Mouse (Mus musculus): ENCODE data around the gene 4930558C23Rik. TPM values are rescaled to one million over a fixed set of nuclear protein-coding genes. Genes with fewer than 3 reads are reported as not detected.

4930558C23Rik gene
- polyA plus RNA-seq (2014; fragmentation: Illumina TruSeq; extraction: RNeasy Lipid Tissue Mini Kit (QIAGEN cat#74804); ENCODE audit: low replicate concordance) = not detected

DNA sequence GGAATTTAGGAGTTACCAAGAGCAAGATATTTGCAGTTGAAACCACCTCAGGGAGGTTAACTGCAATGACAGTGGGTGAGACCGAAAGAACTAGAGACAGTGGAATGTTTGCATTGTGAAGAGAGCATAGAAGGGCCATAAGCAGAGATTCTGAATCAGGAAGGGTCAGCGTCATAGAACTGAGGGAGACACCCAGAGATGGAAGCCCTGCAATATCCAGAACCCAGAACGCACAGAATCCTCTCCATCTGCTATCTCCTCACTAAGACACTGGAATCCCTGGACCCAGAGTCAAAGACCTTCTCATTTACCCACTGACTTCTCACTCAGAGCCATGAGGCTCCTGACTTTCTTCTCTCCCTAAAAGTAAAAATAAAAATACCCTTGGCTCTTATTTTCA is at the start of gene 4930558C23Rik:
4930558C23Rik (minus strand) TSS at position 101 of the 400 bp plus-strand sequence.

DNA sequence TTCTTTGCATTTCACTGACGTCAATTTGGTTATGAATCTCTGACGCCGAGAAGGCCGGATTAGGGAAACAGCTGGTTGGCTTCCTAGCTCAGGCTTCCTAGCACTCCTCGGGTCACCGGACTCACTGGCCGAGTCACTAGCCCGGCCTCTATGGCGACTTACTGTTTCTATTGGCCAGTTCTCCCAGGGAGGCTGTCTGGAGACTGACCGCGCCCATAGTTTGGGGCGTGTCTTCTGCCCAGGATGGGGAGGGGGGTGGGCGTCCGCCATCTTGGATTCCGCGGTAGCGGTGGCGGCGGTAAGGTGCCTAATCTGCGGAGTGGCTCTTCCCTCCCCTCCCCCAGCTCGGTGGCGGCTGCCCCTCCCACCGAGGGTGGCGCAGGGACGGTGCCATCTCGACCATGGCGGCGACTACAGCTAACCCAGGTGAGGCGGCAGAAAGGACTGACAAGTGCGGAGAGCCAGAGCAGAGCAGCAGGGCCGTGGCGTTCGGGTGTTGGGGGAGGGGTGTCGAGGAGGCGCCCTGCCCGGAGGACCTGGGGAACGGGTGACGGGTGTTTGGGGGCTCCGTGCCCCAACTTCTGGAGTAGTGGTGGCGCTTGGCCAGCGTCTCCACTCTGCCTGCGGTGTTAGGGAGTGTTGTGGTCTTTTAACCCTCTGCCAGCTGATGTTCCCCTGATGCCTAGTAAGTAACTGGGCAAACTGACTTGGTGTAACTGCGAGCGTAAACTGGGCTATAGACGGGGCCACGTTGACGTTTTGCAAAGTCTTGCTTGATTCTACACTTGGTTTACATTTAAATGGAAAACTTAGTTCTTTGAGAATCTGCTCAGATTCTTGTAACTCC is 31.7 kb upstream of the 4930558C23Rik start, which contains the start of gene Arnt:
Arnt (plus strand) TSS at position 253 of the 847 bp plus-strand sequence.

DNA sequence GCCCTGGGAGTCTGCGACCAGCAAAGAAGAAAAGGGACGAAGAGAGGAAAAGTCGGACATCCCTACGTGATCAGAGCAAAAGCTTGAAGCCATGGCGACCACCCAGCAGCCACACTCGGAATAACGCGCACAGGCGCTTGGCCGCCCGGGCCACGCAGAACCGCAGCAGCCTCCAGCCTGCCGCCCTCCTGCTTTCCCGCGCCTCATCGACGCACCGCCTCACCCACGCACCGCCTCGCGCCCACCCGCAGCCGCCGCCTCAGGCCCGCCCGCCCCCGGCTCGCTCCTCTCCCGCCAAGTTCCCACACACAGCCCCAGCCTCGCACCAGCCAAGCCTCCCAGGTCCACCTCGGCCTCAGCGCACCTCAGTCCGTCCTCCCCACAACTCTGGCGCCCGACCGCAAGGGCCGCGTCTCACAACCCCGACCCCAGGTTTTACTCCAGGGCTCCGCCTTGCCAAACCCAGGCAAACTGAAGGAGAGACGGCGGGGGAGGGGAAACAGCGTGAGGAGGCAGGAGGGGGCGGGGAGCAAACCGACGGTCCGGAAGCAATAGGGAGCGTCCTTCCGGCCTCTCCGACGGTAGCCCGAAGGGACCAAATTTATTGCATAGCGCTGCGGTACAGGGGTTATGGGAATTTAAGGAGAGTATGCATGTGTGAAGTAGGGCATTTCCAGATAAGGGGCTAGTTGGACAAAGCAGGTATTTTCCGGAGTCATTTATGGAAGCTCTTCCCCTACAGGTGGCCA is 45.8 kb downstream of the 4930558C23Rik start, which contains the start of gene Setdb1:
Setdb1 (minus strand) TSS at position 502 of the 749 bp plus-strand sequence.

Other genes starting within 250 kb of the 4930558C23Rik start
- gene Sema6c, start 242.4 kb downstream of the 4930558C23Rik start, polyA plus RNA-seq (2014; fragmentation: Illumina TruSeq; extraction: RNeasy Lipid Tissue Mini Kit (QIAGEN cat#74804); ENCODE audit: low replicate concordance) = not detected
- 28.0 TPM for gene Gabpb2, start 184.9 kb downstream of the 4930558C23Rik start, polyA plus RNA-seq (2014; fragmentation: Illumina TruSeq; extraction: RNeasy Lipid Tissue Mini Kit (QIAGEN cat#74804); ENCODE audit: low replicate concordance)
- 14.9 TPM for gene Cdc42se1, start 174.1 kb downstream of the 4930558C23Rik start, polyA plus RNA-seq (2014; fragmentation: Illumina TruSeq; extraction: RNeasy Lipid Tissue Mini Kit (QIAGEN cat#74804); ENCODE audit: low replicate concordance)
- 47.6 TPM for gene Mllt11, start 170.7 kb downstream of the 4930558C23Rik start, polyA plus RNA-seq (2014; fragmentation: Illumina TruSeq; extraction: RNeasy Lipid Tissue Mini Kit (QIAGEN cat#74804); ENCODE audit: low replicate concordance)
- gene Gm128, start 161.2 kb downstream of the 4930558C23Rik start, polyA plus RNA-seq (2014; fragmentation: Illumina TruSeq; extraction: RNeasy Lipid Tissue Mini Kit (QIAGEN cat#74804); ENCODE audit: low replicate concordance) = not detected
- not detected for gene Bnipl, start 151.6 kb downstream of the 4930558C23Rik start, polyA plus RNA-seq (2014; fragmentation: Illumina TruSeq; extraction: RNeasy Lipid Tissue Mini Kit (QIAGEN cat#74804); ENCODE audit: low replicate concordance)
- 44.0 TPM for gene Mindy1, start 121.5 kb downstream of the 4930558C23Rik start, polyA plus RNA-seq (2014; fragmentation: Illumina TruSeq; extraction: RNeasy Lipid Tissue Mini Kit (QIAGEN cat#74804); ENCODE audit: low replicate concordance)
- 4.0 TPM for gene Prune1, start 120.8 kb downstream of the 4930558C23Rik start, polyA plus RNA-seq (2014; fragmentation: Illumina TruSeq; extraction: RNeasy Lipid Tissue Mini Kit (QIAGEN cat#74804); ENCODE audit: low replicate concordance)
- gene Anxa9, start 95.7 kb downstream of the 4930558C23Rik start, polyA plus RNA-seq (2014; fragmentation: Illumina TruSeq; extraction: RNeasy Lipid Tissue Mini Kit (QIAGEN cat#74804); ENCODE audit: low replicate concordance) = 0.22 TPM
- 143 TPM for gene Cers2, start 88.0 kb downstream of the 4930558C23Rik start, polyA plus RNA-seq (2014; fragmentation: Illumina TruSeq; extraction: RNeasy Lipid Tissue Mini Kit (QIAGEN cat#74804); ENCODE audit: low replicate concordance)
- gene Setdb1, start 45.6 kb downstream of the 4930558C23Rik start, polyA plus RNA-seq (2014; fragmentation: Illumina TruSeq; extraction: RNeasy Lipid Tissue Mini Kit (QIAGEN cat#74804); ENCODE audit: low replicate concordance) = 10.7 TPM
- gene Arnt, start 31.5 kb upstream of the 4930558C23Rik start, polyA plus RNA-seq (2014; fragmentation: Illumina TruSeq; extraction: RNeasy Lipid Tissue Mini Kit (QIAGEN cat#74804); ENCODE audit: low replicate concordance) = 38.0 TPM
- gene Ctsk, start 96.4 kb upstream of the 4930558C23Rik start, polyA plus RNA-seq (2014; fragmentation: Illumina TruSeq; extraction: RNeasy Lipid Tissue Mini Kit (QIAGEN cat#74804); ENCODE audit: low replicate concordance) = 0.93 TPM
- 519 TPM for gene Ctss, start 123.9 kb upstream of the 4930558C23Rik start, polyA plus RNA-seq (2014; fragmentation: Illumina TruSeq; extraction: RNeasy Lipid Tissue Mini Kit (QIAGEN cat#74804); ENCODE audit: low replicate concordance)
- 0.82 TPM for gene Hormad1, start 156.8 kb upstream of the 4930558C23Rik start, polyA plus RNA-seq (2014; fragmentation: Illumina TruSeq; extraction: RNeasy Lipid Tissue Mini Kit (QIAGEN cat#74804); ENCODE audit: low replicate concordance)
- gene Golph3l, start 186.1 kb upstream of the 4930558C23Rik start, polyA plus RNA-seq (2014; fragmentation: Illumina TruSeq; extraction: RNeasy Lipid Tissue Mini Kit (QIAGEN cat#74804); ENCODE audit: low replicate concordance) = 195 TPM
- gene Ensa, start 222.2 kb upstream of the 4930558C23Rik start, polyA plus RNA-seq (2014; fragmentation: Illumina TruSeq; extraction: RNeasy Lipid Tissue Mini Kit (QIAGEN cat#74804); ENCODE audit: low replicate concordance) = 78.5 TPM

Measured in small intestine, adult 10 weeks (tissue).